Mouse (Mus musculus): ENCODE data around the gene Gcdh.
A peak's percentile ranks its signal among the peaks of the same experiment; 100 is the strongest.
"Not testable (repeated sequence)": the region's sequence is repeated elsewhere in the genome, so short reads cannot be mapped to it uniquely, and the experiment has no call there.

Gene Gcdh

GRCm38 (mm10) chr8:84910551-84910950 is 16.8 kb upstream of the Gcdh start:
- DNase-seq (ENCODE audit: low spot score) = no peak

GRCm38 (mm10) chr8:84909949-84910348 is 16.2 kb upstream of the Gcdh start:
- peak; percentile 49 for DNase-seq (ENCODE audit: low spot score)

GRCm38 (mm10) chr8:84909162-84909767 is 15.5 kb upstream of the Gcdh start:
- no peak for DNase-seq (ENCODE audit: low spot score)

GRCm38 (mm10) chr8:84908421-84909161 is 14.9 kb upstream of the Gcdh start, which contains the start of gene Dnase2a:
Gene Dnase2a, plus strand, starts transcription at chr8:84908560.
- peak; percentile 97 for DNase-seq (ENCODE audit: low spot score)

- not testable (repeated sequence) for DNase-seq (ENCODE audit: low spot score)
Measured at GRCm38 (mm10) chr8:84907979-84908378, 14.3 kb upstream of the Gcdh start.

GRCm38 (mm10) chr8:84907493-84907892 is 13.8 kb upstream of the Gcdh start:
- DNase-seq (ENCODE audit: low spot score) = no peak

- no peak for DNase-seq (ENCODE audit: low spot score)
Measured at GRCm38 (mm10) chr8:84907037-84907436, 13.3 kb upstream of the Gcdh start.

- no peak for DNase-seq (ENCODE audit: low spot score)
Measured at GRCm38 (mm10) chr8:84904351-84904750, 10.6 kb upstream of the Gcdh start.

- DNase-seq (ENCODE audit: low spot score) = peak; percentile 94
Measured at GRCm38 (mm10) chr8:84902920-84903661, 9.4 kb upstream of the Gcdh start.

- DNase-seq (ENCODE audit: low spot score) = no peak
Measured at GRCm38 (mm10) chr8:84902367-84902919, 8.7 kb upstream of the Gcdh start.

- DNase-seq (ENCODE audit: low spot score) = no peak
Measured at GRCm38 (mm10) chr8:84901752-84902151, 8.0 kb upstream of the Gcdh start, which contains the start of gene Klf1. Gene Klf1, plus strand, starts transcription at chr8:84901928.

- no peak for DNase-seq (ENCODE audit: low spot score)
Measured at GRCm38 (mm10) chr8:84901071-84901470, 7.3 kb upstream of the Gcdh start.

- DNase-seq (ENCODE audit: low spot score) = no peak
Measured at GRCm38 (mm10) chr8:84895963-84896362, 2.2 kb upstream of the Gcdh start.

GRCm38 (mm10) chr8:84892993-84893708 is 570 bp downstream of the Gcdh start:
- no peak for DNase-seq (ENCODE audit: low spot score)

GRCm38 (mm10) chr8:84889141-84889540 is 4.6 kb downstream of the Gcdh start:
- no peak for DNase-seq (ENCODE audit: low spot score)

- DNase-seq (ENCODE audit: low spot score) = no peak
Measured at GRCm38 (mm10) chr8:84888280-84888679, 5.4 kb downstream of the Gcdh start.

- no peak for DNase-seq (ENCODE audit: low spot score)
Measured at GRCm38 (mm10) chr8:84884728-84885127, 9.0 kb downstream of the Gcdh start.

GRCm38 (mm10) chr8:84878915-84879314 is 14.8 kb downstream of the Gcdh start:
- DNase-seq (ENCODE audit: low spot score) = no peak

- DNase-seq (ENCODE audit: low spot score) = no peak
Measured at GRCm38 (mm10) chr8:84877297-84878035, 16.3 kb downstream of the Gcdh start.

GRCm38 (mm10) chr8:84874339-84874738 is 19.4 kb downstream of the Gcdh start:
- no peak for DNase-seq (ENCODE audit: low spot score)

- no peak for DNase-seq (ENCODE audit: low spot score)
Measured at GRCm38 (mm10) chr8:84873016-84873415, 20.7 kb downstream of the Gcdh start.
